Mouse (Mus musculus): ENCODE data around the gene Hspa4. TPM values are rescaled to one million over a fixed set of nuclear protein-coding genes. Genes with fewer than 3 reads are reported as not detected.
"Not testable (repeated sequence)": the region's sequence is repeated elsewhere in the genome, so short reads cannot be mapped to it uniquely, and the experiment has no call there.

Gene Hspa4
- total RNA-seq (2021): 100 to 1,000 TPM; 177 to 179 TPM
- long read RNA-seq, experiment 1, full-length matches to known transcripts: 33 of 63 reads
- long read RNA-seq, experiment 1, partial matches to known transcripts: 4 of 63 reads
- long read RNA-seq, experiment 1, other reads (novel, unspliced or antisense): 26 of 63 reads
- long read RNA-seq, experiment 2, full-length matches to known transcripts: 27 of 43 reads
- long read RNA-seq, experiment 2, partial matches to known transcripts: 2 of 43 reads
- long read RNA-seq, experiment 2, other reads (novel, unspliced or antisense): 14 of 43 reads

DNA sequence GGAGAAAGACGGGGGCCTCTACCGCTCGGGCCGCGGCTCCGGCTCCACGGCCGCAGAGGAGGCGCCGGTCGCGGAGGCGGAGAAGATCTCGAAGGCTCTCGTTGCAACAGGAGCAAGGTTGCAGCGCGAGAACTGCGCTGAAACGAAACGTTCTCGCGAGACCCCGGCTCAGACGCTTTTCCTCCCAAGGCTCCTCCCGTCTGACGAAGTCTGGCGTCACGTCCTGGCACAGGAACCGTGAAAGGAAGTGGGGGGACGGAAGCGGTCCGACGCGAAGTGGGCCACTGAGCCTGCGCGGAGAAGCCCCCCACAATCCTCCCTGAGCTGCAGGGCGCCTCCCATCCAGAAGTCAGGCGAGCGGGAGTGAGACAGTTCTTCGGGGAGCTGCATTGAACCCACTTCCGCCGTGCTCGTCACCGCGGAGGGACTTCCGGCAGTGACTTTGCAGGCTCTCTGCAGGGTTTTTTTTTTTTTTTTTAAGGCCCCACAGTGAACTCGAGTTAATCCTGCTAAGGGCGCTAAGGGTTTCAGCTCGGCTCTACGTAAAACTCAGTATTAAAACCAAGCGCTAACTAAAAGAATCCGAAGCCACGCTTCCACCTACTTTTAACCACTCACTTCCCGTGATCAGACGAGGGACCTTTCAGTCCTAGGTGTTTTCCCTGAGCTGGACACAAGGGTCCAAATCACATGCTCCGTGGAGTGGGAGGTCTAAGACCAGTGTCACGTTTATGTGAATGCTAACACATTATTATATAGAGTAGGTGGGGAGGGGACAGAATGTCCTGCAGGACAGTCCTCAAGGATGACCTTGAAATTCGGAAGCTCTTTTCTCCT lies at the start of gene Hspa4:
Gene Hspa4 (minus strand): TSS at position 128 of the 837 bp plus-strand sequence.
- peak; percentile 99 for DNase-seq (ENCODE audit: low spot score in 2 of 2)

DNA sequence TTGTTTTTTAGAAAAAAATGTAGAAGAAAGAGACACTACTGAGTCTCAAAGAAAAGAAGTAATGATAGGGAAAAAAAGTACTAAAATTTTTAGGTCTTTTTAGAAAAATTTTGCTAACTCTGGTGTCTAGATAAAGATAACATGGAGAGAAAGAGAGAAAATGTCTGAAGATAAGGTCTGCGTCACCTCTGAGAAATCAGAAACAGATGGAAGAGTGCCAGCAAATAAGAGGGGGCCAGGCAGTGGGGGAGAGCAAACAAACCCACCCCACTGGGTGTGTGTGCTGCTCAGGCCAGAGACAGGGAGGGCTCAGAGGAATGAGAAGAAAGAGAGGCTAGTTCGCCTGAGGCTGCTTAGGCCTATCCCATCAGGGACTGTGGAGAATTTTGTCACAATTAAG lies 45.5 kb upstream of the Hspa4 start:
- no peak for DNase-seq (ENCODE audit: low spot score in 2 of 2)

DNA sequence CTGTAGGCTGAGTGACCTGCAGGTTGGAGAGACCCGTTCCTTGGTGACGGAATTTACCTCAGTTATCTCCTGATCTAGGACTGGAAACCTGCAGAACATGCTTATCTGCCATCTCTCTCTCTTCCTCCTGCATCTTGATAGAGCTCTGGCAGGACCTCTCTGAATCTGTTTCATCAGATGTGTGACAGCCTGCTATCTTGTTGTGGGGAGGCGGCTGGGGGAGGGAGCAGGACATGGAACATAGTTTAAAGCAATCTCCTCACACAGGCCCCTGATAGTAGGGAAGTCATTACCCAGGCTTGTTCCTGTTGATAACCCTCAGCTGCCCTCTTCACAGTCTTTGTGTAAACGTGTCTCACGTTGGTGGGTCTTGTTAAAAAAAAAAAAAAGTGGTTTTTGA lies 45.1 kb upstream of the Hspa4 start:
- DNase-seq (ENCODE audit: low spot score in 2 of 2): no peak

GRCm38 (mm10) chr11:53342711-53343110 lies 42.5 kb upstream of the Hspa4 start:
- DNase-seq (ENCODE audit: low spot score in 2 of 2): no peak

- DNase-seq (ENCODE audit: low spot score in 2 of 2): not testable (repeated sequence)
Measured at GRCm38 (mm10) chr11:53341019-53341418, 40.8 kb upstream of the Hspa4 start.

DNA sequence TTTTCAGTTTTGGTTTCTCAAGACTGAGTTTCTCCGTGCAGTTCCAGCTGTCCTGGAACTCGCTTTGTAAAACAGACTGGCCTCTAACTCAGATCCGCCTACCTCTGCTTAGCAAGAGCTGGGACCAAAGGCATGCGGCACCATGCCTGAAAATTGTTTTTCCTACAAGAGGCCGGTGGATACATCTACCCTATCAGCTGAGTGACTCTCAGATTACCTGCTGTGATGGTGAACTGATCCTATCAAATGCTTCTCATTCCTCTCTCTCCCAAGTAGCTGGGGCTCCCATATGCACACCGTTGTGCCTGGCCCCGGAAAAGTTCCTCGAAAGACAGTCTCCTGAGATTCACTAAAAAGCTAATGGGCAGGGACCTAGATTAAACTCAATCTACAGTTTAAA lies 37.4 kb upstream of the Hspa4 start:
- DNase-seq (ENCODE audit: low spot score in 2 of 2): no peak

- DNase-seq (ENCODE audit: low spot score in 2 of 2): no peak
Measured at GRCm38 (mm10) chr11:53336924-53337323, 36.7 kb upstream of the Hspa4 start.

DNA sequence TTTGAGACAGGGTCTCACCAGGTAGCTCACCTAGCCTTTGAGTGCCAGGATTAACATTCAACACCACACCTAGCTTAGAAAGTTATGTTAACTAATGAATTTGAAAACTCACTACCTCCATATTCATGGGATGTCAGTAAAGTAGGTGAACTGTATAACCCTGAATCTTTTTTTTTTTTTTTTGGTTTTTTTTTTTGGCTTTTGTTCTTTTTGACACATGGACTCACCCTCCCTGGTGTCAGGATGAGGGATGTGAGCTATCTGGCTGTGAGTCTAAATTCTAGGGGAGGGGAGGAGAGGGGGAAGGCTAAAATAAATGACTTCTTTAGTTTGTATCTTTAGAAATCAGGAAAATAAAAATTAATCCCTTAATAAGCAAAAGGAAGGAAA lies 35.9 kb upstream of the Hspa4 start:
- DNase-seq (ENCODE audit: low spot score in 2 of 2): no peak

DNA sequence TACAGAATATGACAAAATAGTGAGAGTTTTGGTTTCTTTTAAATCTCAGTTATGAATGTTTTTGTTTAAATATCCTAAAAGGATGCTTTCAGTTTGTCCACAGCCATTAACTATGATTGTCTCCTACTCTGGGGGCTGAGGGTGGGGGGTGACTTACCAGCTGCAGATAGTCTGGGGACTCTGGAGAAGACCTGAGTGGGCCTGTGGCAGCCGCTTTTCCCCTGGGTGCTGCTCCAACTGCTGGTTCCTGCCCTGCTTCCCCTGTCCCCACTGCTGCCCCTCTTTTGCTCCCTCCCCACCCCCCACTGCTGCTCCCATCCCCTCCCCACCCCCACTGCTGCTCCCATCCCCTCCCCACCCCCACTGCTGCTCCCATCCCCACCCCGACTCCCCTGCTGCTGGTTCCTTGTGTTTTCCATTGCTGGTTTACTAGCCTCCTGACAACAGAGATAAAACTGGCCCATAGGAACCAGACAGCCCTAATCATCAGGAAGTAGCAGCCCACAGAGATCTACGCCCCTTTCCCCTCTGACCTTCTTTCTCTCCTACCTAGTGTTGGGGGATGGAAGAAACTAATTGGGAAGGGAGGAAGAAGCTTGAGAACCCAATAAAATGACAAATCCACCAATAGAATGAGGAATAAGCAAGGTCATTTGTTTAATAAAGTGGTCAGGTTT lies 35.4 kb upstream of the Hspa4 start:
- no peak for DNase-seq (ENCODE audit: low spot score in 2 of 2)

GRCm38 (mm10) chr11:53332076-53332680 lies 31.9 kb upstream of the Hspa4 start:
- DNase-seq (ENCODE audit: low spot score in 2 of 2): no peak

DNA sequence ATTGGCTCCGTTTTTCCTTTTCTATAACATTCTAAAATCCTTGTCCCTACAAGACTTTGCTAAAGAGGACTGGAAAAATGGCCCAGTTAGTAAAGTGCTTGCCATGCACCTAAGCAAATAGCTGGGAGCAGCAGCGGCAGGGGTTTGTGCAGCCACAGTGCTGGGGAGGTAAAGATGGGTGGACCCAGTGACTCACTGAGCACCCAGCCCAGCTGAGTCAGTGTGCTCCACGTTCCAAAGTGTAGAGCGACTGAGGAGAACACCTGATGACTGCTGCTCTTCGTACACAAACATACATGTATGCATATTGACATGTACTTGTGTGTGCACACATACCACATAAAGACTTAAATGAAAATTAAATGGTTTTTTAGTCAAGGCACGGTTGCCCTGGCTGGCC lies 30.9 kb upstream of the Hspa4 start:
- no peak for DNase-seq (ENCODE audit: low spot score in 2 of 2)

GRCm38 (mm10) chr11:53330325-53330724 lies 30.1 kb upstream of the Hspa4 start:
- DNase-seq (ENCODE audit: low spot score in 2 of 2): no peak

DNA sequence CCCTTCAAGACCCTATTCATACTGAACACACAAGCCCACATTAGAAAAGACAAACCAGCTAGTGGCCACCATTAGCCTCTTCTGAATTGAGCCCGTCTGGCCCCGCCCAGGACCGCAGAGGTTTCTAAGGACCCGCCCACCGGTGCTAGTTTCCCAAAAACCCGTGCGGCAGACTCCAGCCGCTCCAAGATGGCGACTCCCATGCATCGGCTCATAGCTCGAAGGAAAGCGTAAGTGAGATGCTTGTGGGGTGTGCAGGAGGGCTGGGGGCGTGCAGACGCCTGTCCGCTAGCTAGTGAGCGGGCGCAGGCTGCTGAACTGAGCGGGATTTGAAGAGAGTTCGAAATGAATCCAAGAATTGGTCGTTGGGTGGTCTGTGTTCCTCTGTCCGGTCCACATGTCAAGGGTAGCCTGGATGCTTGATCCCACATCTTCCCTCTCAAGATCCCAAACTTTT lies 24.3 kb upstream of the Hspa4 start, which contains the start of gene Zcchc10:
Gene Zcchc10 (plus strand): TSS at position 168 of the 457 bp plus-strand sequence.
- peak; percentile 89 to 90 for DNase-seq (ENCODE audit: low spot score in 2 of 2)

GRCm38 (mm10) chr11:53319867-53320266 lies 19.6 kb upstream of the Hspa4 start:
- not testable (repeated sequence) for DNase-seq (ENCODE audit: low spot score in 2 of 2)

DNA sequence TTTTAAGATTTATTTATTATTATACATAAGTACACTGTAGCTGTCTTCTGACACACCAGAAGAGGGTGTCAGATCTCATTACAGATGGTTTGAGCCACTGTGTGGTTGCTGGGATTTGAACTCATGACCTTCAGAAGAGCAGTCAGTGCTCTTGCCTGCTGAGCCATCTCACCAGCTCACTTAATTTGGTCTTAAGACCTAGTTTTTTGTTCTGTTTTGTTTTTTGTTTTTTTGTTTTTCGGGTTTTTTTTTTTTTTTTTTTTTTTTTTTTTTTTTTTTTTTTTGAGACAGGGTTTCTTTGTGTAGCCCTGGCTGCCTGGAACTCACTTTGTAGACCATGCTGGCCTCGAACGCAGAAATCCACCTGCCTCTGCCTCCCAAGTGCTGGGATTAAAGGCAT lies 18.3 kb upstream of the Hspa4 start:
- not testable (repeated sequence) for DNase-seq (ENCODE audit: low spot score in 2 of 2)

GRCm38 (mm10) chr11:53318041-53318440 lies 17.8 kb upstream of the Hspa4 start:
- DNase-seq (ENCODE audit: low spot score in 2 of 2): no peak

DNA sequence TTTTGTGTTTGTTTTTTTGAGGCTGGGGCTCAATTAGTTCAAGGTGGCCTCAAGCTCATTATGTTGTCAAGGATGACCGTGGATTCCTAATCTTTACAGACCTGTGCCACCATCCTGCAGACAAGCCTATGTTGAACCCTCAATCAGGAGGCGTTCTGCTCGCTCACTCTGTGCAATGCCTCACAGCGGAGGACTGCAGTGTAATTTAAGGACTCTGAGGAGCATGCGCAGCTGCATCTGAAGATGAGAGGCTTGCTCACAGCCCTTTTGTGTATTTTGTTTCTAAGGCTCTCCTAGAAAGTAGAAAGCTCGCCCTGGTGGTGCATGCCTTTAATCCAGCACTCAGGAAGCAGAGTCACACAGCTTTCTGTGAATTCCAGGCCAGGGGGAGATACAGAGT lies 16.7 kb upstream of the Hspa4 start:
- peak in 1 of 2 experiments; percentile 22 for DNase-seq (ENCODE audit: low spot score in 2 of 2)

GRCm38 (mm10) chr11:53314770-53315173 lies 14.5 kb upstream of the Hspa4 start:
- no peak for DNase-seq (ENCODE audit: low spot score in 2 of 2)

DNA sequence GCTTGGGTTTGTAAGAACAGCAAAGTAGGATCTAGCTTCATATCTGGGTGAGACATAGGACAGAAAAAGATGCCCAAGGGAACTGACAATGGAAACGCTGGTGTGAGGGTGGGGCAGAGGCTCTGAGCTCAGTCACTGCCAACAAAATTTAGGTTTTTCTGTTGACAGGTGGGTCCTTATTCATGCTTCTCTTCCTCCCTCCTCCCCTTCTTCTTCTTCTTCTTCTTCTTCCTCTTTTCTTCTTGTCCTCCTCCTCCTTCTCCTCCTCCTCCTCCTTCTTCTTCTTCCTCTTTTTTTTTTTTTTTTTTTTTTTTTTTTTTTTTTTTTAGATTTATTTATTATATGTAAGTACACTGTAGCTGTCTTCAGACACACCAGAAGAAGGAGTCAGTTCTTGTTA lies 12.6 kb upstream of the Hspa4 start:
- DNase-seq (ENCODE audit: low spot score in 2 of 2): not testable (repeated sequence)

GRCm38 (mm10) chr11:53311385-53311784 lies 11.1 kb upstream of the Hspa4 start:
- DNase-seq (ENCODE audit: low spot score in 2 of 2): no peak

GRCm38 (mm10) chr11:53308884-53309310 lies 8.6 kb upstream of the Hspa4 start:
- DNase-seq (ENCODE audit: low spot score in 2 of 2): no peak
